In the genomic region with DNA sequence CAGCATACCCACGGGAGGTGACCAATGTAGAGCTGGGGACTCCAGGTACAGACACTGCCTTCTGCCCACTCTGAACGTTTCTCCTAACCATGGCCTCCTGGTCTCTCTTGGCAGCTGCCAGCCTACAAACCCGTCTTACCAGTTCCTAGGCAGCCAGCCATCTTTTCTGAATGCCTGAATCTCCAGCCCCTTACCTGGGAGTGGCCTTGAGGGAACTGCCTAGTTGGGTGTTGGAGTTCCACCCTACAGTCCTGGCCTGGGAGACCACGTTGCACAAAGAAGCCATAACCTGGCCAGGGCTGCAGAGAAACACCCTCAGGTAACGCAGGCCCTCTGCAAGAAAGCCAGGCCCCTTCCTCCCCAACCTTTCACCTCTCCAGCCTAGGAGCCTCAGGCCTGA, we compare ENCODE assay signal across 10 mouse cellular contexts.
DNase-seq lines count a peak whose midpoint lies in the region; ATAC-seq and TF ChIP-seq lines count a peak whose summit lies in the region.
"Had no signal": no experiment of that assay in that cellular context is flagged by ENCODE, and none has a peak within 500 bp of the region (broad histone marks: within the 10 kb centered on the region; RNA-seq: fewer than 3 reads in every experiment).

No protein-coding gene starts in this region.

- no peak for TF ChIP-seq CTCF in stomach, postnatal 0 days (IDR thresholded peaks at IDR 0.05; ENCODE audit: low read depth)
- TF ChIP-seq CTCF in midbrain, postnatal 0 days (IDR thresholded peaks at IDR 0.05): no peak

- WGBS in heart, embryonic 13.5 days: 59% methylated on average over 5 of the region's 5 CpGs
- 54% methylated on average over 5 of the region's 5 CpGs for WGBS in intestine, embryonic 16.5 days
- 41% methylated on average over 5 of the region's 5 CpGs for WGBS in stomach, postnatal 0 days
- 65% methylated on average over 5 of the region's 5 CpGs for WGBS in midbrain, postnatal 0 days

- no peak for ATAC-seq in heart, embryonic 13.5 days (ENCODE audit: extremely low read depth, insufficient number of reproducible peaks, low FRiP score, low TSS enrichment)
- ATAC-seq in intestine, embryonic 16.5 days: peak; percentile 51
- peak; percentile 82 for ATAC-seq in stomach, postnatal 0 days (ENCODE audit: low FRiP score, low TSS enrichment)
- no peak for ATAC-seq in midbrain, postnatal 0 days (ENCODE audit: low FRiP score)
- ATAC-seq in activated CD4-positive, CD25-positive, alpha-beta regulatory T cell, adult 4 months: no peak

- no peak overlapping the region for H3K4me2 ChIP-seq in heart, embryonic 13.5 days
- H3K4me2 ChIP-seq in intestine, embryonic 16.5 days (ENCODE audit: low read depth, low read length): no peak overlapping the region
- peak overlapping the region; percentile 26; the same call in 1 of the 2 replicates for H3K4me2 ChIP-seq in stomach, postnatal 0 days (replicated peaks; ENCODE audit: low read depth)
- no peak overlapping the region for H3K4me2 ChIP-seq in midbrain, postnatal 0 days (ENCODE audit: low read depth, low read length, poor library complexity, severe bottlenecking)

- no peak overlapping the region for H3K4me3 ChIP-seq in heart, embryonic 13.5 days
- H3K4me3 ChIP-seq in intestine, embryonic 16.5 days (ENCODE audit: low read length): no peak overlapping the region
- no peak overlapping the region for H3K4me3 ChIP-seq in stomach, postnatal 0 days (ENCODE audit: low read depth, low read length)
- no peak overlapping the region for H3K4me3 ChIP-seq in midbrain, postnatal 0 days (ENCODE audit: low read depth, low read length)
- H3K4me3 ChIP-seq: myocyte had no signal

- H3K27ac ChIP-seq in heart, embryonic 13.5 days (replicated peaks): peak overlapping the region; percentile 77
- H3K27ac ChIP-seq in intestine, embryonic 16.5 days (ENCODE audit: low read length): peak overlapping the region; percentile 70
- H3K27ac ChIP-seq in stomach, postnatal 0 days (replicated peaks): peak overlapping the region; percentile 85
- H3K27ac ChIP-seq in midbrain, postnatal 0 days (ENCODE audit: low read depth, low read length): no peak overlapping the region

- H3K9ac ChIP-seq in heart, embryonic 13.5 days: no peak overlapping the region
- peak overlapping the region; percentile 41 for H3K9ac ChIP-seq in intestine, embryonic 16.5 days (ENCODE audit: low read depth, low read length)
- no peak overlapping the region for H3K9ac ChIP-seq in stomach, postnatal 0 days (ENCODE audit: low read length)
- H3K9ac ChIP-seq in midbrain, postnatal 0 days (replicated peaks; ENCODE audit: low read length, poor library complexity, severe bottlenecking): no peak overlapping the region

- no peaks in the 10 kb centered on the region for H3K36me3 ChIP-seq in heart, embryonic 13.5 days
- H3K36me3 ChIP-seq in intestine, embryonic 16.5 days (ENCODE audit: control insufficient read depth, insufficient read depth, low read length): no peaks in the 10 kb centered on the region
- H3K36me3 ChIP-seq in stomach, postnatal 0 days (ENCODE audit: control insufficient read depth, insufficient read depth, low read length): no peaks in the 10 kb centered on the region
- H3K36me3 ChIP-seq in midbrain, postnatal 0 days (ENCODE audit: insufficient read depth, low read length): no peaks in the 10 kb centered on the region

- H3K9me3 ChIP-seq in heart, embryonic 13.5 days: no peaks in the 10 kb centered on the region
- no peaks in the 10 kb centered on the region for H3K9me3 ChIP-seq in intestine, embryonic 16.5 days (ENCODE audit: control insufficient read depth, low read length)
- no peaks in the 10 kb centered on the region for H3K9me3 ChIP-seq in stomach, postnatal 0 days (ENCODE audit: control insufficient read depth, low read length)
- no peaks in the 10 kb centered on the region for H3K9me3 ChIP-seq in midbrain, postnatal 0 days (ENCODE audit: low read length)

- H3K4me1 ChIP-seq in heart, embryonic 13.5 days: peaks cover 61% of the 10 kb centered on the region
- H3K4me1 ChIP-seq in intestine, embryonic 16.5 days (ENCODE audit: control insufficient read depth, insufficient read depth, low read length): peaks cover 31% of the 10 kb centered on the region
- H3K4me1 ChIP-seq in stomach, postnatal 0 days (replicated peaks; ENCODE audit: control insufficient read depth, insufficient read depth): peaks cover 20% of the 10 kb centered on the region
- H3K4me1 ChIP-seq in midbrain, postnatal 0 days (ENCODE audit: insufficient read depth, low read length): peaks cover 5% of the 10 kb centered on the region; the same call in 1 of the 2 replicates

- DNase-seq in heart, postnatal 36 days: no peak
- peak; percentile 85 to 92 for DNase-seq in lung, adult 18-20 months
- DNase-seq in stomach, postnatal 0 days (ENCODE audit: low spot score): peak; percentile 88
- DNase-seq in layer of hippocampus, postnatal 36 days: no peak
- DNase-seq in midbrain, postnatal 0 days (ENCODE audit: low spot score): no peak
- DNase-seq: gastrocnemius, postnatal 14 days had no signal

- intact Hi-C loops in heart, postnatal 36 days (cut with DNase I): no loop called here

- TF ChIP-seq EP300 in stomach, postnatal 0 days (optimal IDR thresholded peaks at IDR 0.05): no peak

- no peaks in the 10 kb centered on the region for H3K27me3 ChIP-seq in heart, embryonic 13.5 days (replicated peaks)
- no peaks in the 10 kb centered on the region for H3K27me3 ChIP-seq in intestine, embryonic 16.5 days (replicated peaks; ENCODE audit: control insufficient read depth, insufficient read depth, low read length)
- H3K27me3 ChIP-seq in stomach, postnatal 0 days (ENCODE audit: control insufficient read depth, insufficient read depth, low read length): no peaks in the 10 kb centered on the region
- H3K27me3 ChIP-seq in midbrain, postnatal 0 days (ENCODE audit: insufficient read depth, low read length): no peaks in the 10 kb centered on the region

Comparison
In these comparisons a context has a peak if more than half of its experiments do, and no peak if none do; other contexts are left out.
1. ATAC-seq: peak in intestine, embryonic 16.5 days (single experiment) and stomach, postnatal 0 days (single experiment); none in heart, embryonic 13.5 days (single experiment), midbrain, postnatal 0 days (single experiment) and activated CD4-positive, CD25-positive, alpha-beta regulatory T cell, adult 4 months (single experiment).
2. DNase-seq: peak in lung, adult 18-20 months (2 of 2) and stomach, postnatal 0 days (single experiment); none in heart, postnatal 36 days (0 of 2), layer of hippocampus, postnatal 36 days (0 of 2) and midbrain, postnatal 0 days (single experiment).